Mouse (Mus musculus) heart, postnatal 14 days (tissue): ENCODE data around the gene A130010J15Rik. TPM values are rescaled to one million over a fixed set of nuclear protein-coding genes. Genes with fewer than 3 reads are reported as not detected.

ENCODE experiments used
- total RNA-seq, 2 experiments: library from RNA; stranded (reverse); gene quantifications; 2 replicates each; pipeline ENCODE4 v1.2.3; 2021

Gene A130010J15Rik
- total RNA-seq, 2 experiments from 2014 or later = 2.9 to 4.7 TPM

Other genes starting within 250 kb of the A130010J15Rik start
- under 1 TPM; 0.14 to 0.22 TPM for gene Syt14, start 132.3 kb upstream of the A130010J15Rik start, total RNA-seq
- gene Diexf, start 37.8 kb upstream of the A130010J15Rik start, total RNA-seq = 10 to 100 TPM in 1 of 2 experiments, 1 to 10 TPM in 1; 9.7 to 10.1 TPM
- 1 to 10 TPM; 3.7 to 4.1 TPM for gene Irf6, start 14.9 kb upstream of the A130010J15Rik start, total RNA-seq
- gene Traf3ip3, start 33.7 kb downstream of the A130010J15Rik start, total RNA-seq = 1 to 10 TPM in 1 of 2 experiments, under 1 TPM in 1; 0.84 to 6.1 TPM
- 10 to 100 TPM in 1 of 2 experiments, 1 to 10 TPM in 1; 7.9 to 12.6 TPM for gene Lamb3, start 39.7 kb downstream of the A130010J15Rik start, total RNA-seq
- gene Hsd11b1, start 96.0 kb downstream of the A130010J15Rik start, total RNA-seq = 1 to 10 TPM; 2.2 to 2.4 TPM
- 10 to 100 TPM; 43.4 to 57.3 TPM for gene G0s2, start 105.2 kb downstream of the A130010J15Rik start, total RNA-seq
- under 1 TPM; 0.72 to 0.83 TPM for gene Camk1g, start 202.3 kb downstream of the A130010J15Rik start, total RNA-seq